Mouse (Mus musculus): ENCODE data around the gene Tmem184c.

The Tmem184c gene

DNA sequence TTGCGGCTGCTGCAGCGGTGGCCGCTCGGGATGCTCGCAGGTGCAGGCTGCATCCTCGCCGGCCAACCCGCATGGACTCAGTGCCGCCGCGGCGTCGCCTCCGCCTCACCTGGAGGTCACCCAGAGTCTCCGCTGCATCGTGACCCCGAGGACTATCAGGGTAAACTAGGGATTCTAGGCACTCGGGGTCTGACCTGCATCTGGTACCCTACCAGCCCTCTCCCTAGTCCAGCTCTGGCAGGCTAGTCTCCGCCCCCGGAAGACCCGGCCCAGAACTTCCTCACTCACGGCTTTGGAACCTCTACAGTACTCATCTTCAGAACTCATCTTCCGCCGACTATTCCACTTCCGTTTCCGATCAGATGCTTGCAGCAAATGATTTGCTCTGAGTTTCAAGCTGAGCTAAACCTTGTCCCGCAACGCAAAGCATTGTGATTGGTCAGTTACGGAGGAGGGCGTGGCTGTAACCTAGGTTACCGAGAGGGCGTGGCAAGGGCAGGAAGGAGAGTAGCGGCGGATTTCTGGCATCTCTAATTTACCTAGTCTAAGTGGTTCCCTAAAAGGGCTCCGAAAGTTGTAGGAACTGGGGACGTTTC lies at the start of gene Tmem184c:
Gene Tmem184c (minus strand): TSS at position 325 of the 596 bp plus-strand sequence.
- DNase-seq (ENCODE audit: low read depth, low spot score), result peak; percentile 99

DNA sequence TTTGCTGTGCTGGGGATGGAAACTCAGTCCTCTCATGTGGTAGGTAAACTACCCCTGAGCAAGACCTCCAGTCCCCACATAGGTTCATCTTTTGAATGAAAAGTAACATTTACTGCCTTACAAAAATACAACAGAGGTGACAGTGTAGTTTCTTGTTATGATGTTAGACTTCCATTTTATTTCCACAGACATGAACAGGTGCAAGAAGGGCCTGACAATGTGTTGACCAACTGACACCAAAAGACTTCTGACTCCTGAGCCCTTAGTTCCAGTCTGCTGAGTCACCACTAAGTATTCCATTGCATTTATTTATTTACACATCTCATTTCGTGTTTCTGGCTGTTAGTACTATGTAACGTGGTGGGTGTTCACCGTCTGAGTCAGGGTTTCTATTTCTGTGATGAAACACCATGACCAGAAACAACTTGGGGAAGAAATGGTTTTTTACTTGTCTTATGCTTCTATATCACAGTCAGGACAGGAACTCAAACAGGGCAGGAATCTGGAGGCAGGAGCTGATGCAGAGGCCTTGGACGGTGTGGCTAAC lies 49.1 kb upstream of the Tmem184c start:
- DNase-seq (ENCODE audit: low read depth, low spot score), result no peak

DNA sequence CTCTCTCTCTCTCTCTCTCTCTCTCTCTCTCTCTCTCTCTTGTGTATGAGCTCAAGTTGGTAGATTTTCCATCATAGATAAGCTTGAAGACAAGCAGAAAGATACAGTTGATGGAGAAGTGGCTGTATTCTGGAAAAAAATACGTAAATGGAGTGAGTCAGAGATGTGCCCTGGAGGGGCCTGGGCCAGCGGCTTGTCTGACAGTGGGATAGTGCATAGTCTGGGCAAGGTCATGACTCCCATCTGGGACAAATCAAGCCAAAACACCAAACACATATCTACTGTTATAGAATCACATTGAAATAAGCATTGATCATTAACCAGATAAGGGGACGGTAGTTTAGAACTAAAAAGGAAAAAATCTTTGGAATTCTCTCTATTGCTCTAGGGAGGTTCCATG lies 47.9 kb upstream of the Tmem184c start:
- no peak for DNase-seq (ENCODE audit: low read depth, low spot score)

DNA sequence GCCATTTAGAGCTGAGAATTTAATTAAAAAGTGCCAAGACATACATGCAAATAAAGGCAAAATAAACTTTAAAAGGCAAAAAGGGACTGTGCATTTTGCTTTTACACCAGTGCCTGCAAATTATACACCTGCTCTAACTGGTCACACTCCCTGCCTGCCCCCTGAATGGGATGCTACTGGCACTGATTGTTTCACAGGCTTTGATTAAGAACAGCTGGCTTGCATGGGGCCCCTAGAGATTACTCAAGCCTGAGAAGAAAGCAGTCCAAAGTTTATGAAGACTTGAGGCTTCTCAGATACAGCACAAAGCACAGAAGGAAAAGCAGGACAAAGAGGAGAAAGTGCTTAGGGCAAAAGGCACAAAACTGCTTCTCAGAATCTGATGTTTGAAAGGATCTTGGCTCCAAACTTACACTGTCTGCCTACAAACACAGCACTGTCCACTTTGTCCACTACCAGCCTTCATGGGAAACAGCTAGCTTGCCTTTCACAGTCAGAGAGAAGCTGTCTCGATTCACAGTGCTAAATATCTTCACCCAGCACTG lies 40.2 kb upstream of the Tmem184c start:
- DNase-seq (ENCODE audit: low read depth, low spot score), result no peak

DNA sequence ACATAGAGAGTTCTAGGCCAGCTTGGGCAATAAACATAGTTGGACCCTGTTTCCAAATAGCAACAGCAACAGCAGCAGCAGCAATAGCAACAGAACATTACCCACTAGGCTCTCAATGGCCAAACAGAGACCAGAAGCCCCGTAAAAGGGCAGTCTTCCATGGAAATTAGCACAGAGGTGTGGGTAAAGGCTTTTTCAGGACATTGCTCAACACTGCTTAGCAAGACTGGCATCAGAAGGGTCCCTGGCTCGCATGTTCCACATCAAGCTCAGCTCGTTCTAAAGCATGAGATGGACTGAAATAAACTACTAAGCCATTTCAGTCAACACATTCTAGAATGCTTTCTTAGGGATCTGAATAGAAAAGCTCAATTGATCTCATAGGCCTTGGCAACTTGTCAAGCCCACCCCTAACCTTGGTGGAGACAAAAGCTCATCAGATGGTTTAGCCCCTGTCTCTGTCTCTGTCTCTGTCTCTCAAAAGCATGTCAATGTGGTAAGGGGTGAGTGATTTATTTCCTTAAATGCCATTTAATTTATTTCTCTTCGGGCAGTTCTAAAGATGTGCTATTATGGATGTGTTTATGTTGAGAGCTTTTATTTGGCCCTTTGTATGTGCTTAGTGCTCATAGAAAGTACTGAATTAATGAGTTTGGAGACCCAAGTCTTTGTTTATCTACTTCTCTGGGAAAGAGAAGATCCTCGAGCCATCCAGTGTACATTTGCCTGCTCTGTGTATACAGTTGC lies 29.8 kb upstream of the Tmem184c start:
- no peak for DNase-seq (ENCODE audit: low read depth, low spot score)

DNA sequence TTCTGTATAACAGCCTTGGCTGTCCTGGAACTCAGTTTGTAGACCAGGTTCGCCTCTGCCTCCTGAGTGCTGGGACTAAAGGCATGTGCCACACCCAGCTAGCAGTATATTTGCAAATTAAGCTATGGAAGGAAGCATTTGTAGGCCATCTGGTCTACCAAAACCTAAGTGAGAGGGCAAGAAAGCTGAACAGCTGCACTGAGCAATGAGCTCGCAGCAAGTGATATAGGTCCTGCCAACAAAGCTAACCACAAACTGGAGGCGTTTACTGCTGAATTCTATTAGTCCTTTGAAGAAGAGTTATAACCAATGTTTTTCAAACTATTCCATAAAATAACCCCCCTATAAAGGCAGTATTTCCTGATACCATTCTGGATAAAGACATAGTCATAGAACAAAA lies 27.1 kb upstream of the Tmem184c start:
- DNase-seq (ENCODE audit: low read depth, low spot score), result no peak

DNA sequence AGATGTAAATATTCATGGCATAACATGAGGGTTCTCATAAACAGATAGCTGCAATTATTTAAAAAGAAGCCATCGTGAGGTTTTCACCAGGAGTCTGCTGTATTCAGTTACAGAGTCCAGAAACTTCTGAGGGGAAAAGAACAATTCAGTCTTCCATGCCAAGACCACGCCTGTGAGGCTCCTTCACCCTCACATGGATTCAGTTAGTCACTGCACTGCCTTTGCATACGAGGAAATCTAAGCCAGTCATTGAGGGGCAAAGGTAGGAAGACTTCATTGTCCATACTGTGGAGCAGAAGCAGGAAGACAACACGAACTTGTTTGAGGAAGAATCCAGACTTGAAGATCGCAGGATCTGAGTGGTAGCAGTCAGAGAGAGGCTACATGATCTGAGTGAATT lies 23.5 kb upstream of the Tmem184c start:
- no peak for DNase-seq (ENCODE audit: low read depth, low spot score)

DNA sequence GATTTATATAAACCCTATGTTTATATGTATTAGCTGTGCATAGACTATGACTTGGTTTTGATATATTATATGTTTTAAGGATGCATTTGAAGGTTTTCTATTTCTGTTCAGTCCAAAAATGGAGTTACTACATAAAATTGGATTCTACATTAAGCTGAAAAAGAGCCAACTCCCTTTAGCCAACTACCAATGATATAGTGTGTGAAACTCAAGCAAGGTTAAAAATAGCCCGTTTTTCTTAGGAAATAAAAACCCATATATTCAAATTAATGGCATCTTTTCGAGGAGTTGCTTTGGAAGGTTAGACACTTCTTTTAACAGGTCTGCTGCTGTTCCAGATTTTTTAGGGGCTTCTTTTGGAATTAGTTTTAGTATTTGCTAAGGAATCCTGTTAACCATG lies 22.7 kb upstream of the Tmem184c start:
- DNase-seq (ENCODE audit: low read depth, low spot score), result no peak

DNA sequence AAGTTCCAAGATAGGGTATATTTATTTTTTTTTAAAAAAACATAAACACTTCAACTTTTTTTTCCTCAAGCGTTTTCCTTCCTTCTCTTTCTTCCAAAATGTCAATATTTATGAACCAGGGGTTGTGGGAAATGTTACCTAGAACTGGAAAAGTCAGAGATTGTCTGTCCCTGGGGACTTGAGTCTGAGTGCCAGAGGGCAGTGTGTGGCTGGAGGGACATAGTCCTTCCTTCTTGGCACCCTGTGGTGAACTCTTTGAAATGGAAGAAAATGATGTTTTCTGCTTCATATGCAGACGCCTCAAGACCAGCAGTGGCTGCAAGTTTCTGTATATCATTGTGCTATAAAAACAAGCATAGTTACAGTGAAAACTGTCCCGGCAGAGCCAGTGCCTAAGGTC lies 20.2 kb upstream of the Tmem184c start:
- no peak for DNase-seq (ENCODE audit: low read depth, low spot score)

DNA sequence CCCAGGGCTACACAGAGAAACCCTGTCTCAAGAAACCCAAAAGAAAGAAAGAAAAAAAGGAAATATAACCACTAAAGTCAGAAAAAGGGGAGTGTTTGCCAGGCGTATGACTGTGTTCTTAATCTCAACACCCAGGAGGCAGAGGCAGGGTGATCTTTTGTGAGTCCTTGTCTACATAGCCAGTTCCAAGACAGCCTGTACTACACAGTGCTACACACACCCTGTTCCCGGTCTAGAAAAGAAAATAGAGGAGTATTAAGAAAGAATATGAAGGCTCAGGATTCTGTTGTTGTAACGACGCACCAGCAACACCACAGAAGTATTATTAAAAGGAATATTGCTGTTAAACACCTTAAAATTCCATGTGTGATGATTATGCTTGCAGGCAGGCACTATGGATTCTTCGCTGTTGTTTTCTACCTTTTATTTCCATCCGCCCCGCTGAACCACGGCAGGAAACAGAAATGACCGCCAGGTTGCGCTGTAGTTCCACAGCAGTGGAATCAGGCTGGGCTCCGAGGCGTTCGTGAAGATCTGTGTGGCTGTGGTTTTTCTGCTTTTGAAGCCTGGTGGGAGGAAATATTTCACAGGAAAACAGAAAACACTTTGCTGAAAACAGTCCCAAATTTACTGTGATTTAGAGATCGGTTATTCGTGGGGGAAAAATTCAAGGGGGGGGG lies 19.5 kb upstream of the Tmem184c start:
- DNase-seq (ENCODE audit: low read depth, low spot score), result peak; percentile 75

DNA sequence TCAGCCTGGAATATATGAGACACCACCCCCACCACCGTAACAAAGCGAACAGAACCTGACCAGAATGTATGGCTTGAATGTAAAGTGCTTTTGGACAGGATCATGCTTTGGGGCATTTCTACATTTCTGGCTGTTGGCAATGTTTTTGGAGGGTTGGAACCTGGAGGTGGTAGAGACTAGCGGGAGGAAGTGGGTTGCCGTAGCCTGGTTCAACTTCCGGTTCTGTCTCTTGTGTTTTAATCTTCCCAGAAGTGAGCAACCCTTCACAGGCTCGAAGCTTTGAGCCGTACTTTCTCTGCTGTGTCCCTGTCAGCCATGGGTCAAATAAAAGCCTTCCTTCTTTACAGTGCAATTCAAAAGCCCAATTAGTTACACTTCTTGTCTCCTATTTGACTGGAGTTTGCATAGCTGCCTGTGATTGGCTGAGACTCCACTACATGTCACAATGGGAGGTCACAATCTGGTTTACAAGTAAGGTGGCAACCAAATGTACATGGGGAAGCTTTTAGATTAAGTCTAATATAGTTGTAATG lies 13.2 kb upstream of the Tmem184c start:
- no peak for DNase-seq (ENCODE audit: low read depth, low spot score)

DNA sequence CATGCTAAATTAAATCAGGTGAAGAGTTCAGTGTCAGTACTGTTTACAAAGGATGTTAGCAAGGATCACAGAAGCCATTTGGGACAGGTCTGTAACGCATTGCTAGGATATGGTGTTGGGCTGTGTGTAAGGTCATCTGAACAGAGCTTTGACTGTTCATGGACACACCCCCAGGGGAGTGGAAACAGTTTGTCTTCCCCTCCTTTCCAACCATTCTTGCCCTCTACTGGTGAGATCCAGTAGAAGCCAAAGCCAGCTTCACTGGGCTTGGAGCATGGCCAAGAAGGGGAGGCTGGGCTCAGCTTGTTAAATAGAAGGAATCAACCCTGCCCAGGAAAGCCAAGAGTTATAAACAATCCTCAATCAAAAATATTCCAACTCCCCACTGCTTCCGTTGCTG lies 7.4 kb upstream of the Tmem184c start:
- peak; percentile 28 for DNase-seq (ENCODE audit: low read depth, low spot score)

DNA sequence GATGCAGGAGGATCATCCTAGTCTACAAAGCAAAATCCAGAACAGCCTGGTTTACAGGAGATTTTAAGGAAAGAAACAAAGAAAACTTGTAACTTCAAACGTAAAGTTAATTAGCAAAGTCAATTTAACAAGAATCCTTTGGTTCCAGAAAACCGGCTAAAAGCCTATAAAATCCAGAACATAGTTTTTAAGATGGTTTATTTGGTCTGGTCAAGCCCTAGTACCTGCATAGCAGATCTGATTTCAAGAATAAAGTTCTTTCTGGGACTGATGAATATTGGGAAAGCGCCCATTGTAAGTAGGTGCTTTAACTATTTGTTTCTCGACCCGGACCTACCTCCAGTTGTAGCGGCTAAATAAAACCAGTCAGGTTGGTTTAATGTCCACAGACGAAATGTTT lies 877 bp downstream of the Tmem184c start:
- no peak for DNase-seq (ENCODE audit: low read depth, low spot score)

DNA sequence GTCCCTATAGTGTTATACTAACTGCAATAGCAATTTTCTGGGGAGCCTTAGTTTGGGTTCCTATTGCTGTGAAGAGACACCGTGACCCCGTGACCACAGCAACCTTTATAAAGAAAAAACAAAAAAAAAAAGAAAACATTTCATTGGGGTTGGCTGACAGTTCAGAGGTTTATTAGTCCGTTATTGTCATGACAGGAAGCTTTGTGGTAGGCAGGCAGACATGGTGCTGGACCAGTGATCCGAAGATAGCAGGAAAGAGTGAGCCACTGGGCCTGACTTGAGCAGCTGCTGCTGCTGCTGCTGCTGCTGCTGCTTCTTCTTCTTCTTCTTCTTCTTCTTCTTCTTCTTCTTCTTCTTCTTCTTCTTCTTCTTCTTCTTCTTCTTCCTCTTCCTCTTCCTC lies 26.3 kb downstream of the Tmem184c start:
- DNase-seq (ENCODE audit: low read depth, low spot score), result peak; percentile 29

DNA sequence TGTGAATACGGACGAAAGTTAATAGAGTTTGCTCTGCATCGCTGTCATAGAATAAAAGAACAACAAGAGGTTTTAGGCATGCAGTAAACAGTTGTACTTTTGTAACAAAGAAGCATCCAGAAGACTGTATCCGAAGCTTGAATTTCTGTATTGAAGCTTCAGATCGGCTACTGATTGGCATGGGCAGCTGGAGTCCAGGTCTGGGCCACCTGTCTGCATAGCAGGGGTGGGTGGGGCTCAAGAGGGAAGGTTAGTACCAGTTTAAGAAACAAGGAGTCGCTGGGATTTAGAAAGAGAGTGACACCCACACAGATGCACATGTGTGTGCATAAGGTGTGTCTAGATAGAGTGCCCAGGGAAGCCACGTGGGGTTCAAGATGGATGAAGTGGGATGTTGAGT lies 32.8 kb downstream of the Tmem184c start:
- DNase-seq (ENCODE audit: low read depth, low spot score), result no peak

DNA sequence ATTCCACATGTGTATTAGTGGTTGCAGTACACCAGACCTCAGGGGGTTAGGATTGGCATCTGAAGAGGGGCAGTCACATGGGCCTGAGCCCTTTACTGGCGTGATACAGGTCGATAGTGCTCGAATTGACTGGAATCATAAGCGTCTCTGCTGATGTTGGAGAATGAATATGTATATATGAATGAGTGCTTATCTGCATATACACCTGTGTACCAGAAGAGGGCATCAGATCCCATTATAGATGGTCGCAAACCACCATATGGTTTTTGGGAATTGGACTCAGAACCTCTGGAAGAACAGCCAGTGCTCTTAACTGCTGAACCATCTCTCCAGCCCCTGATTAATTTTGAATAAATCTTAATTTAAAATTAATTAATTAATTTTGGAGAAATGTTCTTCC lies 36.3 kb downstream of the Tmem184c start:
- peak; percentile 11 for DNase-seq (ENCODE audit: low read depth, low spot score)

DNA sequence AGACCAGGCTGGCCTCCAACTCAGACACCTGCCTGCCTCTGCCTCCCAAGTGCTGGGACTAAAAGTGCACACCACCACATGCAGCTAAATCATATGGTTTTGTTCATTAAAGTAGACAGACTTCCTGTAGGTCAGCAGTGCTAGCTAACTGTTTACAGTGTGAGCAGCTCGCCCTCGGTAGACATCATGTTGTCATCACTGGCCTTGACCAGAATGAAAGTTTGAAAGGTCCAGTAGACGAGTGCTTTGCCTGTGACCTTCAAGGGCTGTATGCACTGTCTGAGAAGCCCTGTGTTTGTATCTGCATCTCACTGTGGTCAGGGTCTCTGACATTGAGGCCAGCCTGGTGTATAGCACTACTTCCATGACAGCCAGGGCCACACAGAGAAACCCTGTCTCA lies 49.1 kb downstream of the Tmem184c start:
- DNase-seq (ENCODE audit: low read depth, low spot score), result no peak

DNA sequence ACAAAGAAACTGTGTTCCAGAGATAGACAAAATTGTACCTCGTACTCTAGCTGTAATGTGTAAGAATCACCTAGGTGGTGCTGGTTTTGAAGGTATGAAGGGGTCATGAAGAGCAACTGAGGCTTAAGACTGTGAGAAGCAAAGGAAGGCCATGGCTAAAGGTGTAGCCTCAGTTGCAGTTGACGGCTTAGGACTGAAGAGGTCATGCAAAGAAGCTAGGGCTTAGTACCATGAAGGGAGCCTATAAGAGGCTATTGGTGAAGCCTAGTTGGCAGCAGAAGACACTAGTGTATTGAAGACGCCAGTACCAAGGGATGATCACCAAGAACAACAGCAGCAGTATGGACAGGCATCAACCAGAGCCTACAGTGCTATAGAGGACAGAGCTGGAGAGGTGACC lies 58.0 kb downstream of the Tmem184c start:
- DNase-seq (ENCODE audit: low read depth, low spot score), result no peak

DNA sequence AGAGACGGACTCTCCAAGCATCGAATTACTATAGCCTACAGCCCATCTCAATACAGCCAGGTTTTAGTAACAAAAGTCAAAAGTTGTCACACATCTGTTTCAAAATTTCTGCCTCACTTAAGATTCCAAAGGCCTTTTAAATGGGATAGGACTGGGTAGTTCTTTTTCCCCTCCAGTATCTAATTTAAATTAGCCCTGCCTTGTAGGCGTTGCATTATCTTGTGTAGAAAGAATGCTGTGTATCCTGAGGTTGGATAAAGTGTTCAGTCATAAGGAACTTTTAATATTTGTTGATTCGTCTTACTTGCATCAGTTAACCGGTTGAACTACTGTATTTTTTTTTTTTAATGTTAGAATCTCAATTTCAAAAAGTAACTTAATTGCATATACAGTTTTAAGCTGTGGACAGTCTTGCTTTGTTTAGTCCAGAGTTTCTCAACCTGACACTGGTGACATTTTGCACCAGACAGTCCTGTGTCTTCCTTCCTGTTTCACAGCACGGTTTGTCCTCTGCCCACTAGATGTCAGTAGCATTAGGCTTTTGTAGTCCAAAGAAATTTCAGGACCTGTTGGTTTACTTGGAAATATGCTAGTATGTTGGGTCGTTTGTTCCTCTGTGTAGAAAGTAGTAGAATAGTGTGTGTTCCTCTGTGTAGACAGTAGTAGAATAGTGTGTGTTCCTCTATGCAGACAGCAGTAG lies 60.5 kb downstream of the Tmem184c start:
- DNase-seq (ENCODE audit: low read depth, low spot score), result peak; percentile 75

DNA sequence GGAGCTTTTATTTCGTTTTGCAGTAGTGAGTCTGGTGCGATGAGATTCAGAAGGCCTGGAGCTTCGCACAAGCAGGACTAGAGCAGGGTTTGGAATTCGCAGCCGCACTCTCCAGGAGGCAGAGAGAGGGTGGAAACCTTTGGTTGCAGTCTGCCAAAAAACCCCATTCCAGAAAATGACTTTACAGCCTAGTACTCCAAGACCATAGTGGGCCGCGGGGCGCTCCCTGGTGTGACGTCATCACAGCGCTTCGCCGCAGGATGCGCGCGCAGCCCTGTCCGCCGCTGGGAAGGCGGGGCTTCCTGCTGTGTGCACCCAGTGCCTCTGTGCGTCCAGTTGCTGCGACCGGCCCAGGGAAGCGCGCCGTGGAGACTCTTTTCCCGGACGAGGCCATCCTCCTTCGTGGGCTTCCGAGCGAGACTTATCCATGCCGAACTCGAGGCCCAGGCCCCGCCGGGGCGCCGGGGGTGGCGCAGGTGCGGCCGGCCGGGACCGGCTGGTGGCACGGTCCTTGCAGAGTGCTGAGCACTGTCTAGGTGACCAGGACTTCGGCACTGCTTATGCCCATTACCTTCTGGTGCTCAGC lies 61.3 kb downstream of the Tmem184c start, which contains the start of gene Prmt9:
Gene Prmt9 (plus strand): TSS at position 277 of the 586 bp plus-strand sequence.
- peak; percentile 94 for DNase-seq (ENCODE audit: low read depth, low spot score)

Data from A20 (cell line).